Mouse (Mus musculus) brain, adult 2 months (tissue): ENCODE measurements around the gene Pde10a.

Experiments
- DNase-seq: peaks from one replicate; pipeline ENCODE4 v3.0.0; 2011; ENCODE audit warnings: low read depth, low spot score

Gene Pde10a

DNA sequence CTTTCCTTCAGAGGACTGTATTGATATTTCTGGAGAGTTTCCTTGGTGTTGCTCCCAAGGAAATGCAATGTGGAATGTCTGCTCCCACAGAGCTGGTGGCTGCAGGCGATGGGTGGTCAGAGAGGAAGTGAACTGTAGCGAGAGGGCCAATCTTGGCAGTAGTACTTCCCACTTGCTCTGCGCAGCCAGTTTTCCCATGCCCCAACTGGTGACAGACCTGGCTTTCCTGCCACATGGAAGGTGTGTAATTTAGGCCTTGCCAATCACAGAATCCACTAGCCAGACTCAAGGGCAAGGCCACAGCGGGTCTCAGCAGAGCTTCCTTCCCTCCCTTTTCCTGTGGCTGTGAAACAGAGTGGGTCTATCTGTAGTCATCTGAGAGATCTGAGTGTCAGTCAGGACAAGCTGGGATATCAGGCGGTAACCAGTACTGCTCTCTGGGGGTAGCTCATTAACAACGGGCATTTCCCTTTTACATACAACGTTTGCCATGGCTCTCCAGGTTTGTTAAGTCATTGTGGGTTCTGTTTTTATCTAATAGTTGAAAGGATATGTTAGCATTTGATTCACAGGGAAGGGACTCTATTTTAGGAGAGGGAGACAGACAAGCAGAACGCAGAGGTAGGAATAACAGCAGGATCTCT lies 316.8 kb downstream of the Pde10a start:
- peak; percentile 84 for DNase-seq

DNA sequence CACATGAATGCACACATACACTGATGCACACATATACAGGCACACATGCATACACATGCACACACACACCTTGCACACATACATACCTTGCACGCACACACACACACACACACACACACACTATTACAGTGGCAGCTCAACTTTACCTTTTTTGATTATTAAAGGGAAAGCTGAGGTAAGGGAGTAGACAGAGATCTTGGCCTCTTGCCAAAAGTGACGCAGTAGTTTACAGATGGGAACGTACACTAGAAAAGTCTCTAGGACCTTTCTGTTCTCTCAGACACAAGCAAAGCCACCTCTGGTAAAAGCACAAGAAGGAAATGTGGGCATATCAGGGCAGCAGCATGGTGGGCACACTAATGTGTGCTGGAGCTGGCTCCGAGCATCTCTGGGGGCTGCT lies 317.5 kb downstream of the Pde10a start:
- DNase-seq: no peak

DNA sequence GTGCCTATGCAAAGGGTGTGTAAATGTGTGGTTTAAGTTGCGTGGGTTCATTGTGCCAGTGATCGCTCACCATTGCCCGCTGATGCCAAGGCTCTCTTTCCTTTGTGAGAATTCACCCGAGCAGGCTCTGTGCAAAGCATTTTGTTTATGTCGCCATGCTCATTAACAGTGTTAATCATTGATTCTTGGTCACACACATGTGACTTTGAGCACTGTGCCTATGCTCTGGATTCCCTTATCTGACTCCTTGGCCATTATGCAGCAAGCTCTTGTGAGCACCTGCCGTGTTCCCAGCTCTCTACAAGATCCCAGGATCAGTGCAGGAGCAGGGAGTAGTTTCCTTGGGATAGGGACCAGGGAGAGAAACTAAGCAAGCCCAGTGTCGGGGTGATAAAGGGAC lies 318.8 kb downstream of the Pde10a start:
- DNase-seq: no peak

DNA sequence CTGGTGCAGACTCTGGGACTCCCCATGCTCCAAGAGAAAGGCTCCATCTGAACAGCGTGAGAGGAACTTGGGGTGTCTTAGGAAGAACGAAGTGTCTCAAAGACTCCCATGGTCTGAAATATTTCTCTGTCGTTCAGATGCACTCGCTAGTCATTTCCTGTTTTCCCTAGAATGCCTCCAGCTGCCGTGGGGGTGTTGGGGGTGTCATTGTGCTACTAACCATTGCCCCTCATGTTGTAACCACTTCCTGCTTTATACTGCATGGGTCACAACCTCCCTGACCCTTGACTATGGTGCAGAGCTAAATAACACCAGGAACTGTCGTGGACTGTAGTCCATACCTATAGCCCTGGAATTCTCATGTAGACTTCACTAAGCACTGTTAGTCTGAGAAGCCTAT lies 321.3 kb downstream of the Pde10a start:
- DNase-seq: no peak

DNA sequence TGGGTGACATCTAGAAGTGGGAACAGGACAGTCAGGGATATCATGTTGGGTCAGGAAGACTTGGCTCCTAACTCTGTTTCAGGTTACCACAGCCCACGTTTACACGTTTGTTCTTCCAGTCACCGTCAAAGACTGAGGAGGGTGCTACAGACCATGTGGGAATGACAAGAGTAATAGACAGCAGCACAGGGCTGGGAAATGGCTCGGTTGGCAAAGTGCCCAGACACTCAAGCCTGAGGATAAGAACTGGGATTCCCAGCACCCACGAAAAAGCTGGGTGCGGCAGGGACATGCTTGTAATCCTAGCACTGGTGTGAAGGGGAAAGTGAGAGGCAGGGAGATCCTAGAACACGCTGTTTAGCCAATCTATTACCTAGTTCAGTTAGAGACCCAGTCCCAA lies 322.4 kb downstream of the Pde10a start:
- peak; percentile 85 for DNase-seq

DNA sequence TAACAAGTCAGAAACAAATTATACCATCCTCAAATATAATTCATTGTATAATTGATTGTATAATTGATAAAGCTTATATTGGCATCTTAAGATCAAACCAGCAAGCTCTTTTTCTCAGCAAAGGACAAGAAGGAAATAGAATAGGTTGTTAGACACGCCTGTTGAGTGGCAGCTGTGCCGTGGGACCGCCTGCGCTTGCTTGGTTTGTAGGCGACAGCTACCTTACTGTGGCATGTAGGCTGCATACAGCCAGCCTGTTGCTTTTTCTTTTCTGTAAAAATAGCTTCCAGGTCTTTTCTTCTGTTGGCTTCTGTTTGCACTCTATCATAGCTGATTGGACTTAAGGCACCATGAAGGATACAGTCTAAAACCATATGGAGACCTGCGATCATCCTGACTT lies 326.7 kb downstream of the Pde10a start:
- peak; percentile 53 for DNase-seq

DNA sequence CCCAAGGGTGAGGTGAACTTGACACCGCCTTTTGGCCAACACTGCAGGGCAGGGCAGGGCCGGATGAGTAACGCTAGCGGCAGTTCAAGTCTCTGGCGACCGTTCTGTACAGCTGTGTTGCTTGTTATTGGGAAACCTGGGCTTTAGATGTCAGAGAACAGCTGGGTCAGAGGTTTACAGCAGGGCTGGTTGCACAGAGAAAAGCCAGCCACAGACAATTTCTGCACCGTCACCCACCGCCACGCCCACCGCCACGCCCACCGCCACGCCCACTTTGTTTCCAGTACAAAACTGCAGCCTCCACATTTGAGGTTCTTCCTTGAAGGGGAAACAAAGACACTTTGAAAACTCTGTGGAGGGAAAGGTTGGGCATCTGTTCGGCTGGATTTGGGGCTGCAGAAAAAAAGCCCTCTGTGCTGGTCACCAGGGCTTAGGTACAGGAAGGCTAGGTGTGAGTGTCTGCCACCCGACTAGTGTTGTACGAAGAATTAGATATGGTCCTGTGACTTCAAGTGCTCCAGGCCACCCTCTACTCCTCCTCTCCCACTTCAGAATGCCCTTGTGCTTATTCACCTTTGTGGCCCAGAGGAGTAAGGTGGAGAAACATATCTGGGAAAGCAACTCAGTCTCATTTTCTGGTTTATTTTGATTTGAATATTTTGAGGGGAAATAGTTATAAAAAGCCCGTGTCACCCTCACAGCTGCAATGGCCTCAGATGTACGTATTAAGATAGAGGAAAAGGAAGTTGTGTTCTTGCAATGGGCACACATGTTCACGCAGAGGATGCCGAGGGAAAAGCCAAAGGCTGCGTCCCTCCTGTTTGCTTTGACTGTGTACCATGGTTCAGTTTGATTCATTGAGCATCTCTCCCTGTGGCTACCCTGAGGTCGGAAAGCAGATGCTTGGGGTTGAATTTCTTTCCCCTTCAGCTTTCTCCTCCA lies 331.5 kb downstream of the Pde10a start:
- DNase-seq: no peak

DNA sequence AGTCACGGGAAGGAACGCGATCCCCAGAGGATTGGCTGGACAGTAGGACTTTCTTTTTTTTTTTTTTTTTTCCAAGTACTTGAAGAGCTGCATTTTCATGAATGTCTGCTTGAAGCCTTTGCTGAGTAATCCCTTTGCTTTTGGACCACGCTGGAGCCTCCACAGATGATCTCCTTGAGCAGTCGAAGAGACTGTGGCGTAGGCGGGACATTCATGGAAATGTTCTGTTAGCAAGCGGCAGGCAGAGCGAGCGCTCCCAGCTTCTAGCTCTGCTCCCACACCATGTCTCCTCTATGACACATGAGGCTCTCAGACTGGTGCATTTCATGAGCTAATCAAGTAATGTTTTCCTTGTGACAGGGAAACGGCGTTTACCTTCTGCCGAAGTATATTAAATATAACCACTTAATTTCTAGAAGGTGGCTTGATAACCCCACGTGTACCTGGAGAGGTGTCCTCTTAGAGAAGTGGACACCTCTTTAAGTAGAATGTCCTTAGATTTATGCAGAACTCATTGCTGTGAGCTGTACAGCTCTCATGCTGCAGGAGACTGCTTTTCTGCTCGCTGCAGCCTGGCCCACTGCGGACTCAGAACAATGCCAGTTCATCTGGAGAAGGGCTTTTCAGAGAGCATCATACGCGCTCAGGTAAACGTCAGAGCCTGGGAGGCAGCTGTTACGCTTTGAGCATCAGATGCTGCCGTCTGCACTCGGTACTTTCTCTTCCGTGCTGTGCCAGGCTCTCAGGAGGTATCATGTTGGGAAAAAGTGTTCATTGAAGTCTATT lies 333.7 kb downstream of the Pde10a start:
- DNase-seq: peak; percentile 96

DNA sequence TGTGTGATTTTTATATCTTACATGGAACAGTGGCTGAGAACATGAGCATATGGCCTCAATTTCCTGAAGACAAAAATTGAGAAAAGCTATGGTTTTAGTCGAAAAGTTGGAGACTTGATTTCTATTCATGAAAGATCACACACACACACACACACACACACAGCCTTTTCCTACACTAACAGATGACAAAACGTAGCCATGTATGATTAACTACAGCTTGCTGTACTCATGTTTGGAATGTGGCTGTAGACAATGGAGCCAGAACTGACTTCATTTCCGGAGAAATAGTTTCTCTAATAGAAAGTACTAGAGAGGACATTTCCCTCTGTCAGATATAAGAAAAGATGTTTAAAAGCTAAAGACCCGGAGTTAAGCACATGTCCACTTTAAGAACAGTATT lies 334.3 kb downstream of the Pde10a start:
- no peak for DNase-seq

DNA sequence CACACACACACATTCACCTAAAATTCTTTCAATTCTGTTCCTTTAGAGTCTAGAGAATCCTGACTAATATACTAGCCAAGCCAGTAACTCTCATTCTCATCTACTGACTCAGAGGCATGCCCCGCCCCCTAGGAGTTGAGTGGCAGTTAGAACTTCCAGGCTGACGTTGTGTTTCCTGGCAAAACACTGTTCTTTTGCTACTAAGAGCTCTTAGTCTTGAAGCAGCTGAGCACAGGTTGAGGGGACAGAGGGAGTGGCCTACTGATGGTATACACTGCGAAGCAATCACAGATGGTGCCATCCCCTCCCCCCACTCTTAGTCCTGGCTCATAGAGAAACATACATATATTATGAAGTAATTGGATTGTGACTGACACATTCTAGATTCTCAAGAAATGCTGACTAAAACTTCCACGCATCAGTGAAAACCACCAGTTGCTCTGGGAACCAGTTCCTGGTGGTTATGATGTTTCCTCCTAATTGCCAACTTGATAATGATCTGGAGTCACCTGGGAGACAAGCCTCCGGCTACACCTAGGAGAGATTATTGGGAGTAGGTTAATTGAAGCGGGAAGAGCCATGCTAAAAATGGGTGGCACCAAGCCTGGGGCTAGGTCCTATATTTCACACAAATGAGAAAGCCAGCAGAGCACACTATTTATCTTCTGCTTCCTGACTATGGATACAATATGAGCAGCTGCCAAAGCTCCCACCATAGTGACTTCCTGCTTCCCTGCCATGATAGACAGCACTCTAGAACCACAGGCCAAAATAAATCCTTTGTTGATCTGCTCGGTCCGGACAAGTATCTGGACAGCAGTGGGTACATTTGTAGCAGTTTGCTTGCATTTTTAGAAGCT lies 339.7 kb downstream of the Pde10a start:
- DNase-seq: peak; percentile 24

DNA sequence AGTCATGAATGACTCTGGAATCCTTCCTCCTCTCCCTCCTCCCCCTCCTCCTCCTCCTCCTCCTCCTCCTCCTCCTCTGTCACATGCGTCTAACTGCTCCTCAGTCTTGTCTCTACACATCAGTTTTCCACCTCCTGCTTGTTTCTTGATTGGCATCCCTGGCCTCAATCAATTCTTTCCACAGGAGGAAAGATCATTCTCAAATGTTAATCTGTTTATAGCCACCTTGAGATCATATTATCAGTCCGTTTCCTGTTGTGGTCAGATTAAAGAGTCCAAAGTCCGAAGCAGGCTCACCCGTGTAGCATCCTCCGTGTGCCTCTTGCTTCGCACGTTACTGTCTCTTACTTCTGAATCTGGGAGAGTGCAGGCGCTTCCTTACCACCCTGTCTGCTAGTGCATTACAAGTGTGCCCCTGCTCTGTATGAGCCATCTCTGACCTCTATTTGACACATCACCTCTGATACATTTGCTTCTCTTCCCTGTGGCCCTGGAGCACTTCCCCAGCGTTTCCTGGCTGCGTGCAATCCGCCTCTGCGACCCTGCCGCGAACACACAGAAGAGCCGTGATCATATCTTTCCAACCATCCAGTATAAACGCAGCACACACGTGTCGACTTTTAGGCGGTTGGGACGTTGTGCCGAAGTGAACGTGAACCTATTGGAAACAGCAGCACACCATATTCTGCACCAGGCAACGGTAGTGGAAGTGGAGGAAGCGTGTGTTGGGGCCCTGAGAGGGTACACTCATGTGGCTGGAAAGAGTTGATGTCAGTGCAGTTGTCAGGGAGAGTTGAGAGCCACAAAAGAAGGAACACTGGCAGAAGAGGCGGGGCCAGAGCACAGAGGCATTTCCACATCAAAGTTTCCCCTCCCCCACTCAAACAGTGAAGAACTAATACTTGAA lies 342.4 kb downstream of the Pde10a start:
- DNase-seq: no peak

DNA sequence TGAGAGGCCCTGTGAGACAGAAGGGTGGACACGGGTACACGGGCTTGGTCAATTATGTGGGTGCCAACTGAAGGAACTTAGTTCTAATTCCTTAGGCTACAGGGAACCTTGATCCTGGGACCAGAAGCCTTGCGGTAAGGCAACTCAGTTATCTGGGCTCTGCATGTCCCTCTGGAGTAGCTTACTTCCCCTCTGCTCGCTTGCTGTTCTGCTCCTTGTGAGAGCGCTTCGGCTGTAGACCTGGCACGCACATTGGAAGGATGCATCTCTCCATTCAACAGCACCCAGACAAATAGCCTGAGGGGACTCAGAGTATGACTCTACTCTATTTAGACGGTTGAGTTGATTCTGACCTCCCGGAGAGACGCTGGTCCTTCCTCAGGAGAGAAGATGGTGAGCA lies 344.1 kb downstream of the Pde10a start:
- no peak for DNase-seq

DNA sequence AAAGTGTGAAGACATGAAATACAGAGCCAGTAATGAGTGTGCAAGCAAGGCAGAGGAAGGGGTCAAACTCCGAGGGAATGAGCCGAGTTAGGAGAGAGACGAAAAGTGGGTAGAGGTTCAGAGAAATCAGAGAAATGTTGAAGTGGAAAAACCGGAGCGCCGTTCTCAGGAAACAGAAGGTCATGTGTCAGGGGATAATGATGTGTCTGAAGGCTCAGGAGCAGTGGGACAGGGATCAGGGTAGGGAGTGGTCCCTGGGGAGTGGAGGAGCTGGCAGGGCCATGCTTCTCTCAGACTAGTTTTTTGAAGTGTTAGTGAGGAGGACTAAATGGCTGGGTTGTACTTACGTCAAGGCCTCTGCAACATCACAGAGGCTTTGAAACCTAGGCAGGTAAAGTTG lies 345.7 kb downstream of the Pde10a start:
- DNase-seq: no peak

DNA sequence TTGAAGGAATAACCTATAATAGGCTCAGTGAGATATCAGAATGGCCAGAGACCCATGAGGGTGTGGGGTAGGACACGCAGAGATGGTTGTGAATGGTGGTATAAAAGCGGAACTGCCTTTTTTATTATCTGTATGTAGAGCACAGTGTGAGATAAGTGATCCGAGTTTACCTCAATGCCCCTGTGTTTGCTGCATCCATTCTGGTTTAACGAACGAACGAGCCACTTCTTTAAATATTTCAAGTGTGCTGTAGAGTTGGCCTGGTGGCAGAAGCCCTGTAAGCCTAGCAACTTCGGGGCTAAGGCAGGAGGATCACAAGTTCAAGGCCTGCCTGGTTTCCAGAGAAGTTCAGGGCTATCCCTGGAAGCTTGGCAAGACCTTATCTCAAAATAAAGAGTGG lies 346.2 kb downstream of the Pde10a start:
- DNase-seq: no peak

DNA sequence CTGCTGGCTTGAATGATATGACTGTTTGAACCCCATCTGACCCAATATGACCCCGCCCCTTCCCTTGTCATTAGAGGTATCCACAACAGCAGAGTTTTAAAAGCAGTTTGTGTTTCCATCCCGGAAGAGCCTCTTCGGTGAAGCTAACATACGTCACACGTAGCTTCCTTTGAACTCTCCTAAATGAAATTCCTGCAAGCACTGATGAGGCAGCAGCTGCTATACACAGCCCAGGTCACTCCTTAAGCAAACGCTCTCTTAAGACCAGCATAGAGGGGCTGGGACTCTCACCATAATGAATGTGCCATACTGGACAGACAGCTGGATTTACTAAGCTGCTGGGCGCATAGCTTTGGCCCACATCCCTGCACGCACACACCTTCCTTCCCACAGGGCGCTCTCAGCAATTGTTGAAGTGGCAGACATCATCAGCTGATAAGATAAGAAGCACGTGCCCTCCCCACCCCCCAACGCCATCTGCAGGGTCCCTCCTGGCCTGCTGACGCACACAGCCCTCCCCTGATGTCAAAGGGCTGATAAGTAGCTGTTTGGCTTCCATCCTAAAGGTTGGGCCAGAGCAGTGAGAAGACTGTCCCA lies 346.9 kb downstream of the Pde10a start:
- no peak for DNase-seq

DNA sequence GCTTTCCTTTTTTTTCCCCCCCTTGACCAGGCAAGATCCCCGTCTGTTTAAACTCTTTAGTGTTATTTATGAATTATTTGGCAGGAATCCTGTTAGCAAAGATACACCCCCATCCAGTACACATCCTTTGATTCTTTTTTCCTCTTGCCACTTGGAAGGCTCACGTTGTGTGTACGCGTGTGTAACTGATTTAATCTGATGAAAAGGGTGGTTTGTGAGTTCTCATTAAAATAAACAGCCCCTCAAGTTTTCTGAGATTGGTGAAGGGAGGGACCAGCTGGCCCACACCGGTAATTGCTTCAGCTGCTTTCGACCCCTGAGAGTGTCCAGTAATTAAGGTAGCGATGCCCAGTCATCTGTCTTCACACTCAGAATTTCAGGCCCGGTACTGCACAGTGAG lies 347.4 kb downstream of the Pde10a start:
- DNase-seq: no peak

DNA sequence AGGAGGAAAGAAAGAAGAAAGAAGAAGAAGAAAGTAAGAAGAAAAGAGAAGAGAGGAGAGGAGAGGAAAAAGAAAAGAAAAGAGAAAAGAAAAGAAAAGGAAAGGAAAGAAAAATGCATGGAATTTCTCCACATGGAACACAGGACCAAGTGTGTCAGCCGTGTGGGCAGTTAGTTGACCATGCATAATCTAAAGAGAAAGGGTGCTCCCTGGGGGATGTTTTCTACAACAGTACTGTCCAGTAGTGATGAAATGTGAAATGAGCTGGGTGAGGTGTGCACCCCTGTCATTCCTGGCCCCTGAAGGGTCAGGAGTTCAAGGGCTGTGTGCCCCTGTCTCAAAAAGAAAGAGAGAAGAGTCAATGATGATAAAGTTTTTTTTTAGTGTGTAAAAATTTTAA lies 352.9 kb downstream of the Pde10a start:
- no peak for DNase-seq

DNA sequence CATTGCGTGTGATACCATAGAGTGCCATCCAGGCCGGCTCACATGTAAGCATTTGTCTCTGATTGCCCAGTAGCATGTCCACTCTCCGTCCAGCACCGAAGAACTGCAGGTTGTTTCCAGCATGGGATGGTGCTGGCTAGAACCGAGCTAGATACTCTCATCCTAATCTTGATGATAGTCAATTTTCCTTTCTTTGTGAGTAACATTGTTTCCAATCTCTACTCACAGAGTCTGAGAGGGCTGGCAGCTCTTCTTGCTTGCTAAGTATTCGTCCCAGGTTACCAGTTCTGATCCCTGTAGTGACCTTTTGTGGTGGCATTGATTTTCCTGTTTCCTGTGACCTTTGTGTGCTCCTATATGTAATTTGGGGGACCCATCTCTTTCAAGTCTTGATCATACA lies 356.5 kb downstream of the Pde10a start:
- DNase-seq: no peak

DNA sequence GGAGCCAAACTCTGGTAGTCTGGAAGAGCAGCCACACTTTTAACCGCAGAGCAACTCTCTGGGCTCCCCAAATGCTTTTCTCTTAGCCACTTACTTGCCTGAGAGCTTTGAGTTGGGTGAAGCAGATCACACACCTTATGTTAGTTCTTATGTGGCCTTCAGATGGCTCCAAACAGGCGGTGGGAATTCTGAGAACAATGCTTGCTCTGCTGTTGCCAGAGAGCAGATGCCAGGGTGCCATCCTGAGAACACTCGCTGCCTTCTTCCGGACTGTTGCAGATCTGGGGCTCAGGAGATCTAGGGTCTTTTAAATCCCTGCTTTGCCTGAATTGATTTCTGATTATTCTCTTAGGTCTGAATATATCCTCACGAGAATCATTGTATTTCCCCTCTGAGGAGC lies 359.5 kb downstream of the Pde10a start:
- peak; percentile 65 for DNase-seq

DNA sequence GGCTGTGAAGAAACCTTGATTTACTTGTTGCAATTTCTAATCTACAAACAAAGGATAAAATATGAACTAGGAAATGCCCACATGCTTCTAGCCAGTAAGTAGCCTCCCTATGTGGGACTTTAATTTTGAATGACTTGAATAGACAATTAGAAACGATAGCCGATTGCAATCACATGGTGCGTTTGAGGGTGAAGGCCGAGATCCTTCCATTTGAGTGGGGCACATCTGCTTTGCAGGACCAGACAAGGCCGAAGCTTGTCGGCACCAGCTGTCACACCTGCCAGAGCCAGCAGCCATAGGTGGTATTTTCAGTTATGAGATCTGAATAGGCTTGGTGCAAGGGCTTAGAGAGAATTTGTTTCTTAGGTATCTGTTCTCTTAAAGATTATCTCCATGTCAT lies 360.7 kb downstream of the Pde10a start:
- no peak for DNase-seq
